Mouse (Mus musculus) stomach, embryonic 15.5 days (tissue): ENCODE results near the gene Olfr322. TPM values are rescaled to one million over a fixed set of nuclear protein-coding genes. Genes with fewer than 3 reads are reported as not detected.

Source experiments
- polyA plus RNA-seq: library from polyadenylated mRNA; unstranded; fragments of >200 nt; fragmentation: Nextera tagmentation; extraction: Ambion mirVana; gene quantifications from 2 replicates; pipeline ENCODE4 v1.2.1, GENCODE M21; 2015

Olfr322 gene
- polyA plus RNA-seq, 1 experiment from 2014 or later, result not detected

Other genes starting within 250 kb of the Olfr322 start
- 0.19 and 0.24 TPM in 2 replicates for gene 1810065E05Rik, start 237.7 kb upstream of the Olfr322 start, polyA plus RNA-seq
- gene Gm12253, start 226.2 kb upstream of the Olfr322 start, polyA plus RNA-seq, result not detected in 2 replicates
- not detected in 2 replicates for gene Lypd9, start 205.9 kb upstream of the Olfr322 start, polyA plus RNA-seq
- not detected in 2 replicates for gene Olfr30, start 196.5 kb upstream of the Olfr322 start, polyA plus RNA-seq
- not detected in 2 replicates for gene Olfr332, start 166.2 kb upstream of the Olfr322 start, polyA plus RNA-seq
- not detected in 2 replicates for gene Olfr331, start 156.2 kb upstream of the Olfr322 start, polyA plus RNA-seq
- gene Olfr330, start 123.9 kb upstream of the Olfr322 start, polyA plus RNA-seq, result not detected in 2 replicates
- not detected in 2 replicates for gene Olfr329-ps, start 112.4 kb upstream of the Olfr322 start, polyA plus RNA-seq
- gene Olfr328, start 103.1 kb upstream of the Olfr322 start, polyA plus RNA-seq, result 0.06 TPM in 1 of 2 replicates, not detected in the other
- gene Olfr224, start 88.2 kb upstream of the Olfr322 start, polyA plus RNA-seq, result not detected in 2 replicates
- gene Olfr325, start 81.1 kb upstream of the Olfr322 start, polyA plus RNA-seq, result not detected in 2 replicates
- gene Olfr324, start 63.7 kb upstream of the Olfr322 start, polyA plus RNA-seq, result not detected in 2 replicates
- 0.84 and 2.3 TPM in 2 replicates for gene 2210407C18Rik, start 42.7 kb upstream of the Olfr322 start, polyA plus RNA-seq
- not detected in 2 replicates for gene Olfr323, start 28.3 kb upstream of the Olfr322 start, polyA plus RNA-seq
- gene Trim58, start 18.3 kb upstream of the Olfr322 start, polyA plus RNA-seq, result 0.45 and 1.2 TPM in 2 replicates
- not detected in 2 replicates for gene Olfr320, start 22.3 kb downstream of the Olfr322 start, polyA plus RNA-seq
- gene Olfr319, start 40.4 kb downstream of the Olfr322 start, polyA plus RNA-seq, result not detected in 2 replicates
- not detected in 2 replicates for gene Olfr318, start 65.2 kb downstream of the Olfr322 start, polyA plus RNA-seq
- gene Olfr317, start 80.4 kb downstream of the Olfr322 start, polyA plus RNA-seq, result not detected in 2 replicates
- not detected in 2 replicates for gene Olfr316, start 94.0 kb downstream of the Olfr322 start, polyA plus RNA-seq
- gene Olfr315, start 114.4 kb downstream of the Olfr322 start, polyA plus RNA-seq, result not detected in 2 replicates
- not detected in 2 replicates for gene Olfr314, start 124.2 kb downstream of the Olfr322 start, polyA plus RNA-seq
- gene Fam183b, start 143.2 kb downstream of the Olfr322 start, polyA plus RNA-seq, result 9.6 and 14.0 TPM in 2 replicates
- gene Olfr313, start 156.2 kb downstream of the Olfr322 start, polyA plus RNA-seq, result not detected in 2 replicates
- gene Olfr312, start 170.5 kb downstream of the Olfr322 start, polyA plus RNA-seq, result not detected in 2 replicates
- not detected in 2 replicates for gene Olfr311, start 180.5 kb downstream of the Olfr322 start, polyA plus RNA-seq
- gene Gm12258, start 188.4 kb downstream of the Olfr322 start, polyA plus RNA-seq, result 8.2 and 8.5 TPM in 2 replicates
- 6.7 and 6.8 TPM in 2 replicates for gene 2810021J22Rik, start 208.4 kb downstream of the Olfr322 start, polyA plus RNA-seq
- 4.6 and 5.6 TPM in 2 replicates for gene Zfp39, start 245.4 kb downstream of the Olfr322 start, polyA plus RNA-seq